In genomic region chr17:3451077-3451476, GRCm38 (mm10) we compare ENCODE assay signal across 9 mouse cellular contexts.
DNase-seq lines count a peak whose midpoint lies in the region; ATAC-seq and TF ChIP-seq lines count a peak whose summit lies in the region.
"Had no signal": no experiment of that assay in that cellular context is flagged by ENCODE, and none has a peak within 500 bp of the region (broad histone marks: within the 10 kb centered on the region; RNA-seq: fewer than 3 reads in every experiment).

No protein-coding gene starts in this region.

- WGBS in liver, embryonic 16.5 days (ENCODE audit: insufficient replicate concordance) = 55% methylated on average over 2 of the region's 2 CpGs

- no peaks in the 10 kb centered on the region for H3K9me3 ChIP-seq in ES-E14 (ENCODE audit: control insufficient read depth, insufficient read depth, low read depth, low read length)
- no peaks in the 10 kb centered on the region for H3K9me3 ChIP-seq in liver, embryonic 16.5 days (replicated peaks; ENCODE audit: control insufficient read depth, low read length)
- H3K9me3 ChIP-seq: heart, embryonic 13.5 days had no signal

- in situ Hi-C loops in ES-E14 (cut with MboI; ENCODE audit: low sequenced_read_pairs in 2 of 2, unreplicated experiment in 2 of 2) = no loop called here

- no peaks in the 10 kb centered on the region for H3K4me1 ChIP-seq in ES-E14 (ENCODE audit: control insufficient read depth in 2 of 2, insufficient read depth in 2 of 2, low read length in 2 of 2, poor library complexity in 1 of 2)
- H3K4me1 ChIP-seq in liver, embryonic 16.5 days (ENCODE audit: control insufficient read depth, low read depth, low read length) = no peaks in the 10 kb centered on the region

- no peak overlapping the region for H3K9ac ChIP-seq in ES-E14 (ENCODE audit: insufficient read depth, low read depth, low read length, poor library complexity, severe bottlenecking)
- no peak overlapping the region for H3K9ac ChIP-seq in liver, embryonic 16.5 days (ENCODE audit: low read depth, low read length)
- H3K9ac ChIP-seq: heart, embryonic 13.5 days had no signal

- 0 out of 2 replicates have a peak, but pooled peaks have one; percentile 40 for ATAC-seq in cerebellum, adult (ENCODE audit: insufficient number of reproducible peaks, low FRiP score, low TSS enrichment)
- ATAC-seq in liver, embryonic 16.5 days (ENCODE audit: low read depth) = peak; percentile 79

- no peak overlapping the region for H3K27ac ChIP-seq in ES-E14 (ENCODE audit: insufficient read depth, low read depth, low read length, poor library complexity, severe bottlenecking)
- H3K27ac ChIP-seq in liver, embryonic 16.5 days (ENCODE audit: low read length) = no peak overlapping the region
- H3K27ac ChIP-seq: heart, embryonic 13.5 days had no signal

- no peaks in the 10 kb centered on the region for H3K27me3 ChIP-seq in liver, embryonic 16.5 days (ENCODE audit: control insufficient read depth, insufficient read depth, low read depth, low read length)
- H3K27me3 ChIP-seq: heart, embryonic 13.5 days had no signal

- H3K4me2 ChIP-seq in liver, embryonic 16.5 days (ENCODE audit: low read depth, low read length) = no peak overlapping the region
- H3K4me2 ChIP-seq: heart, embryonic 13.5 days had no signal

- DNase-seq in 3T3-L1 (ENCODE audit: low read depth, low spot score) = peak; percentile 85
- peak; percentile 68 for DNase-seq in ES-E14 (ENCODE audit: low read depth, low spot score)
- DNase-seq in frontal cortex, postnatal 14 days (ENCODE audit: low spot score in 2 of 2) = peak; percentile 34 to 44
- DNase-seq in kidney, adult 9 months = peak; percentile 81
- DNase-seq in right cerebral cortex, postnatal 10 days (ENCODE audit: low spot score in 2 of 2) = peak; percentile 43 to 66
- DNase-seq in urinary bladder, postnatal 25 days (ENCODE audit: low spot score) = peak; percentile 55

- no peak overlapping the region for H3K4me3 ChIP-seq in ES-E14 (ENCODE audit: insufficient read depth in 1 of 2, low read depth in 1 of 2, low read length in 2 of 2, poor library complexity in 1 of 2, severe bottlenecking in 1 of 2)
- H3K4me3 ChIP-seq in liver, embryonic 16.5 days (ENCODE audit: low read depth, low read length) = no peak overlapping the region
- H3K4me3 ChIP-seq: heart, embryonic 13.5 days had no signal

- no peaks in the 10 kb centered on the region for H3K36me3 ChIP-seq in ES-E14 (ENCODE audit: control insufficient read depth, insufficient read depth, low read length, poor library complexity, severe bottlenecking)
- no peaks in the 10 kb centered on the region for H3K36me3 ChIP-seq in liver, embryonic 16.5 days (ENCODE audit: control insufficient read depth, insufficient read depth)

TF ChIP-seq in ES-E14, 5 proteins besides CTCF, POLR2A, EP300 and RAD21:
- no peak for TF ChIP-seq MAFK (IDR thresholded peaks at IDR 0.05; ENCODE audit: insufficient read depth, low read depth, low read length)
- TF ChIP-seq ZC3H11A (IDR thresholded peaks at IDR 0.05; ENCODE audit: borderline replicate concordance, low read depth, low read length) = peak; percentile 81; the same call in 1 of the 2 replicates
- TF ChIP-seq HCFC1 (IDR thresholded peaks at IDR 0.05; ENCODE audit: borderline replicate concordance, insufficient read depth, low read length) = no peak
- no peak for TF ChIP-seq CHD2 (IDR thresholded peaks at IDR 0.05; ENCODE audit: low read depth, low read length)
